Mouse (Mus musculus): ENCODE data around the gene Crkl. TPM values are rescaled to one million over a fixed set of nuclear protein-coding genes. Genes with fewer than 3 reads are reported as not detected.
"Not testable (repeated sequence)": the region's sequence is repeated elsewhere in the genome, so short reads cannot be mapped to it uniquely, and the experiment has no call there.

Crkl gene
- polyA plus RNA-seq, 1 experiment from 2014 or later, result 44.7 TPM

- Histone ChIP-seq H3K36me3 (peaks cover 20% of the 10 kb centered on the region), H3K4me3 (peak overlapping the region; percentile 79), H3K27ac (ENCODE audit: poor library complexity, severe bottlenecking) (peak overlapping the region; percentile 85), H3K27me3 (replicated peaks) (peaks cover 16% of the 10 kb centered on the region; the same call in 1 of the 2 replicates), H3K4me1 (replicated peaks) (peaks cover 14% of the 10 kb centered on the region), H3K4me2 (peak overlapping the region; percentile 71), H3K9ac (peak overlapping the region; percentile 81)
- not testable (repeated sequence) for H3K9me3 ChIP-seq (replicated peaks); ATAC-seq (ENCODE audit: insufficient number of reproducible peaks, low FRiP score)
- WGBS, result 32% methylated on average over 3 of the region's 3 CpGs
These were observed 56.2 kb downstream of the Crkl start for GRCm38 (mm10) chr16:17508031-17508430.

- WGBS, result under 1% methylated on average over 50 of the region's 50 CpGs
- Histone ChIP-seq H3K4me1 (replicated peaks) (peaks cover 14% of the 10 kb centered on the region), H3K27me3 (replicated peaks) (peaks cover 10% of the 10 kb centered on the region; the same call in 1 of the 2 replicates), H3K9ac (peak within 1 kb of the TSS; percentile 81), H3K4me2 (peak within 1 kb of the TSS; percentile 71), H3K36me3 (peaks cover 27% of the 10 kb centered on the region), H3K27ac (ENCODE audit: poor library complexity, severe bottlenecking) (peak within 1 kb of the TSS; percentile 85), H3K9me3 (replicated peaks) (no peaks in the 10 kb centered on the region), H3K4me3 (peak within 1 kb of the TSS; percentile 79)
- ATAC-seq (ENCODE audit: insufficient number of reproducible peaks, low FRiP score), result peak; percentile 94
These were observed 56.9 kb downstream of the Crkl start, which contains the start of gene Lztr1 for GRCm38 (mm10) chr16:17508546-17509239. Gene Lztr1, plus strand, starts transcription at chr16:17508688.

- ATAC-seq (ENCODE audit: insufficient number of reproducible peaks, low FRiP score), result peak; percentile 42
- Histone ChIP-seq H3K27ac (ENCODE audit: poor library complexity, severe bottlenecking) (peak overlapping the region; percentile 85), H3K27me3 (replicated peaks) (peaks cover 6% of the 10 kb centered on the region; the same call in 1 of the 2 replicates), H3K4me3 (peak overlapping the region; percentile 79), H3K36me3 (peaks cover 32% of the 10 kb centered on the region), H3K9ac (peak overlapping the region; percentile 81), H3K9me3 (replicated peaks) (no peaks in the 10 kb centered on the region), H3K4me1 (replicated peaks) (peaks cover 14% of the 10 kb centered on the region), H3K4me2 (peak overlapping the region; percentile 71)
- WGBS, result 13% methylated on average over 9 of the region's 9 CpGs
These were observed 57.4 kb downstream of the Crkl start for GRCm38 (mm10) chr16:17509240-17509597.

GRCm38 (mm10) chr16:17510143-17510542 is 58.4 kb downstream of the Crkl start:
- Histone ChIP-seq H3K4me1 (replicated peaks) (peaks cover 14% of the 10 kb centered on the region), H3K27me3 (replicated peaks) (peaks cover 6% of the 10 kb centered on the region; the same call in 1 of the 2 replicates), H3K4me3 (no peak overlapping the region), H3K9ac (0 out of 2 replicates have a peak overlapping the region, but pooled peaks have one; percentile 81), H3K9me3 (replicated peaks) (no peaks in the 10 kb centered on the region), H3K36me3 (peaks cover 37% of the 10 kb centered on the region), H3K27ac (ENCODE audit: poor library complexity, severe bottlenecking) (no peak overlapping the region), H3K4me2 (peak overlapping the region; percentile 71; the same call in 1 of the 2 replicates)
- ATAC-seq (ENCODE audit: insufficient number of reproducible peaks, low FRiP score), result no peak
- WGBS, result 96% methylated on average over 2 of the region's 2 CpGs

- 54% methylated on average over 2 of the region's 2 CpGs for WGBS
- no peak for ATAC-seq (ENCODE audit: insufficient number of reproducible peaks, low FRiP score)
- peaks cover 14% of the 10 kb centered on the region for H3K4me1 ChIP-seq (replicated peaks)
- no peak overlapping the region for H3K27ac ChIP-seq (ENCODE audit: poor library complexity, severe bottlenecking)
- H3K36me3 ChIP-seq, result peaks cover 42% of the 10 kb centered on the region
- no peak overlapping the region for H3K9ac ChIP-seq
- H3K4me2 ChIP-seq, result no peak overlapping the region
- no peak overlapping the region for H3K4me3 ChIP-seq
- H3K9me3 ChIP-seq (replicated peaks), result no peaks in the 10 kb centered on the region
- 0 out of 2 replicates have a peak, but pooled peaks cover 2% of the 10 kb centered on the region for H3K27me3 ChIP-seq (replicated peaks)
These were observed 58.9 kb downstream of the Crkl start for GRCm38 (mm10) chr16:17510686-17511085.

- Histone ChIP-seq H3K9me3 (replicated peaks) (no peaks in the 10 kb centered on the region), H3K27me3 (replicated peaks) (no peaks in the 10 kb centered on the region), H3K4me2 (no peak overlapping the region), H3K4me3 (no peak overlapping the region), H3K9ac (no peak overlapping the region), H3K36me3 (peaks cover 50% of the 10 kb centered on the region), H3K4me1 (replicated peaks) (peaks cover 14% of the 10 kb centered on the region), H3K27ac (ENCODE audit: poor library complexity, severe bottlenecking) (no peak overlapping the region)
- 92% methylated on average over 4 of the region's 4 CpGs for WGBS
- ATAC-seq (ENCODE audit: insufficient number of reproducible peaks, low FRiP score), result no peak
These were observed 59.6 kb downstream of the Crkl start for GRCm38 (mm10) chr16:17511431-17511830.

GRCm38 (mm10) chr16:17518910-17519309 is 67.1 kb downstream of the Crkl start:
- ATAC-seq (ENCODE audit: insufficient number of reproducible peaks, low FRiP score), result no peak
- no peak overlapping the region for H3K4me3 ChIP-seq
- H3K9ac ChIP-seq, result no peak overlapping the region
- H3K4me1 ChIP-seq (replicated peaks), result no peaks in the 10 kb centered on the region
- H3K9me3 ChIP-seq (replicated peaks), result no peaks in the 10 kb centered on the region
- no peaks in the 10 kb centered on the region for H3K27me3 ChIP-seq (replicated peaks)
- H3K36me3 ChIP-seq, result peaks cover 92% of the 10 kb centered on the region
- 86% methylated on average over 2 of the region's 2 CpGs for WGBS
- H3K4me2 ChIP-seq, result no peak overlapping the region
- no peak overlapping the region for H3K27ac ChIP-seq (ENCODE audit: poor library complexity, severe bottlenecking)

- Histone ChIP-seq H3K4me3 (no peak overlapping the region), H3K9me3 (replicated peaks) (no peaks in the 10 kb centered on the region), H3K27ac (ENCODE audit: poor library complexity, severe bottlenecking) (no peak overlapping the region), H3K9ac (no peak overlapping the region), H3K36me3 (peaks cover 95% of the 10 kb centered on the region), H3K27me3 (replicated peaks) (no peaks in the 10 kb centered on the region), H3K4me1 (replicated peaks) (no peaks in the 10 kb centered on the region), H3K4me2 (no peak overlapping the region)
- 93% methylated on average over 11 of the region's 11 CpGs for WGBS
- no peak for ATAC-seq (ENCODE audit: insufficient number of reproducible peaks, low FRiP score)
These were observed 72.4 kb downstream of the Crkl start for GRCm38 (mm10) chr16:17524156-17524555.

- no peak overlapping the region for H3K4me2 ChIP-seq
These were observed 73.7 kb downstream of the Crkl start for GRCm38 (mm10) chr16:17525524-17525923.

GRCm38 (mm10) chr16:17526223-17526622 is 74.4 kb downstream of the Crkl start:
- Histone ChIP-seq H3K4me2 (no peak overlapping the region), H3K4me1 (replicated peaks) (peaks cover 10% of the 10 kb centered on the region), H3K9ac (no peak overlapping the region), H3K27me3 (replicated peaks) (no peaks in the 10 kb centered on the region), H3K36me3 (peaks cover 74% of the 10 kb centered on the region), H3K9me3 (replicated peaks) (no peaks in the 10 kb centered on the region), H3K4me3 (no peak overlapping the region), H3K27ac (ENCODE audit: poor library complexity, severe bottlenecking) (no peak overlapping the region)
- WGBS, result 91% methylated on average over 6 of the region's 6 CpGs
- no peak for ATAC-seq (ENCODE audit: insufficient number of reproducible peaks, low FRiP score)

More at GRCm38 (mm10) chr16:17525524-17525923, 73.7 kb downstream of the Crkl start:
- peaks cover 10% of the 10 kb centered on the region for H3K4me1 ChIP-seq (replicated peaks)
- H3K9me3 ChIP-seq (replicated peaks), result no peaks in the 10 kb centered on the region
- H3K27ac ChIP-seq (ENCODE audit: poor library complexity, severe bottlenecking), result no peak overlapping the region
- H3K27me3 ChIP-seq (replicated peaks), result no peaks in the 10 kb centered on the region
- no peak for ATAC-seq (ENCODE audit: insufficient number of reproducible peaks, low FRiP score)
- WGBS, result 81% methylated on average over 3 of the region's 3 CpGs
- peaks cover 81% of the 10 kb centered on the region for H3K36me3 ChIP-seq
- H3K9ac ChIP-seq, result no peak overlapping the region
- no peak overlapping the region for H3K4me3 ChIP-seq

- no peak for ATAC-seq (ENCODE audit: insufficient number of reproducible peaks, low FRiP score)
- Histone ChIP-seq H3K27me3 (replicated peaks) (no peaks in the 10 kb centered on the region), H3K4me1 (replicated peaks) (peaks cover 16% of the 10 kb centered on the region), H3K27ac (ENCODE audit: poor library complexity, severe bottlenecking) (no peak overlapping the region), H3K36me3 (peaks cover 60% of the 10 kb centered on the region), H3K4me3 (no peak overlapping the region), H3K9me3 (replicated peaks) (no peaks in the 10 kb centered on the region), H3K4me2 (no peak overlapping the region), H3K9ac (no peak overlapping the region)
These were observed 75.8 kb downstream of the Crkl start for GRCm38 (mm10) chr16:17527606-17528005.

Measured in heart, embryonic 12.5 days (tissue).